Mouse (Mus musculus) central nervous system, embryonic 18 days (tissue): Measurements from ENCODE around the gene Fbxw17. TPM values are rescaled to one million over a fixed set of nuclear protein-coding genes. Genes with fewer than 3 reads are reported as not detected.

Experiments
- polyA plus RNA-seq: library from polyadenylated mRNA; depleted of rRNA; stranded (reverse); fragments of >200 nt; gene quantifications from 2 replicates; pipeline ENCODE4 v1.2.3, GENCODE M21; 2012; rRNA removed

Gene Fbxw17
- 41.0 and 44.6 TPM in 2 replicates for polyA plus RNA-seq

GRCm38 (mm10) chr13:50417389-50418183 is at the start of gene Fbxw17:
Fbxw17 (plus strand) TSS chr13:50417864.

GRCm38 (mm10) chr13:50443812-50444211 is 26.1 kb downstream of the Fbxw17 start, which contains the start of gene Gm47429:
Gm47429 (minus strand) TSS chr13:50443912.

GRCm38 (mm10) chr13:50467007-50467406 is 49.3 kb downstream of the Fbxw17 start, which contains the start of gene Nutm2:
Nutm2 (plus strand) TSS chr13:50467307.

Other genes starting within 250 kb of the Fbxw17 start
- gene Gm906, start 167.6 kb upstream of the Fbxw17 start, polyA plus RNA-seq = not detected in 2 replicates
- gene Gm47429, start 26.0 kb downstream of the Fbxw17 start, polyA plus RNA-seq = not detected in 2 replicates
- gene Nutm2, start 49.4 kb downstream of the Fbxw17 start, polyA plus RNA-seq = not detected in 2 replicates
- gene Gm904, start 225.4 kb downstream of the Fbxw17 start, polyA plus RNA-seq = not detected in 2 replicates